Mouse (Mus musculus): ENCODE data around the gene Atxn7l2.

Atxn7l2 gene

GRCm38 (mm10) chr3:108180514-108180913, 30.2 kb downstream of the Atxn7l2 start:
- in situ Hi-C loops (cut with MseI, MboI): no loop called here

GRCm38 (mm10) chr3:108178756-108179715, 31.7 kb downstream of the Atxn7l2 start:
- in situ Hi-C loops (cut with MseI, MboI): no loop called here

GRCm38 (mm10) chr3:108174672-108175531, 35.8 kb downstream of the Atxn7l2 start:
- in situ Hi-C loops (cut with MseI, MboI): no loop called here

GRCm38 (mm10) chr3:108169199-108169598, 41.5 kb downstream of the Atxn7l2 start:
- in situ Hi-C loops (cut with MseI, MboI): loop anchor here (10.0 kb wide), 1 partner anchor 66 kb away; no protein-coding TSS in a partner anchor

GRCm38 (mm10) chr3:108167499-108167898, 43.2 kb downstream of the Atxn7l2 start:
- in situ Hi-C loops (cut with MseI, MboI): loop anchor here (10.0 kb wide), 1 partner anchor 67 kb away; no protein-coding TSS in a partner anchor

- in situ Hi-C loops (cut with MseI, MboI): loop anchor here (10.0 kb wide), 1 partner anchor 68 kb away; no protein-coding TSS in a partner anchor
These were observed 44.1 kb downstream of the Atxn7l2 start for GRCm38 (mm10) chr3:108166486-108167211.

GRCm38 (mm10) chr3:108165532-108166315, 45.0 kb downstream of the Atxn7l2 start:
- in situ Hi-C loops (cut with MseI, MboI): loop anchor here (10.0 kb wide), 1 partner anchor 69 kb away; no protein-coding TSS in a partner anchor

GRCm38 (mm10) chr3:108164807-108165206, 45.9 kb downstream of the Atxn7l2 start:
- in situ Hi-C loops (cut with MseI, MboI): loop anchor here (10.0 kb wide), 1 partner anchor 70 kb away; no protein-coding TSS in a partner anchor

GRCm38 (mm10) chr3:108164091-108164490, 46.6 kb downstream of the Atxn7l2 start:
- in situ Hi-C loops (cut with MseI, MboI): loop anchor here (10.0 kb wide), 1 partner anchor 71 kb away; no protein-coding TSS in a partner anchor

GRCm38 (mm10) chr3:108158383-108159037, 52.2 kb downstream of the Atxn7l2 start:
- in situ Hi-C loops (cut with MseI, MboI): no loop called here

- in situ Hi-C loops (cut with MseI, MboI): no loop called here
These were observed 56.1 kb downstream of the Atxn7l2 start, which contains the start of gene Gpr61 for GRCm38 (mm10) chr3:108154656-108155055. Gene Gpr61 (minus strand): TSS chr3:108154882.

GRCm38 (mm10) chr3:108152290-108152689, 58.4 kb downstream of the Atxn7l2 start:
- in situ Hi-C loops (cut with MseI, MboI): no loop called here

Data from mouse trophoblast stem cell (cell line).